Mouse (Mus musculus) spleen, postnatal 4 days (tissue): ENCODE results near the gene Slc25a39.

Experiments
- DNase-seq, 2 experiments: peaks; one replicate each; pipeline ENCODE4 v3.0.0; 2022; ENCODE audit warnings: low spot score in 2 of 2

Slc25a39 gene

DNA sequence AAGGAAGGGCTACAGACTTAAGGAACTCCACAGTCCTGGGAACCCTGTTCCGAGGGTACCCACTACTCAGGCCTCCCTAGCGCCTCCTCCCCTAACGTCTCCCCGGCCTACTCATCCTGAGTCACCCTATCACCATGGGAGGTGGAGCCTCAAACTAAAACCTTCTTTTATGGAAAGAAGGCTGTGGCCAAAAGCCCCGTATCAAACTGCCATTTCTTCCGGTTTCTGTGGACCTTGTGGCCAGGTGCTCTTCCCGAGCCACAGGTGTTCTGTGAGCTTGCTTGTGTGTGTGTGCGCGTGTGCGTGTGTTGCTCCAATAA, 28.7 kb upstream of the Slc25a39 start:
- no peak for DNase-seq

DNA sequence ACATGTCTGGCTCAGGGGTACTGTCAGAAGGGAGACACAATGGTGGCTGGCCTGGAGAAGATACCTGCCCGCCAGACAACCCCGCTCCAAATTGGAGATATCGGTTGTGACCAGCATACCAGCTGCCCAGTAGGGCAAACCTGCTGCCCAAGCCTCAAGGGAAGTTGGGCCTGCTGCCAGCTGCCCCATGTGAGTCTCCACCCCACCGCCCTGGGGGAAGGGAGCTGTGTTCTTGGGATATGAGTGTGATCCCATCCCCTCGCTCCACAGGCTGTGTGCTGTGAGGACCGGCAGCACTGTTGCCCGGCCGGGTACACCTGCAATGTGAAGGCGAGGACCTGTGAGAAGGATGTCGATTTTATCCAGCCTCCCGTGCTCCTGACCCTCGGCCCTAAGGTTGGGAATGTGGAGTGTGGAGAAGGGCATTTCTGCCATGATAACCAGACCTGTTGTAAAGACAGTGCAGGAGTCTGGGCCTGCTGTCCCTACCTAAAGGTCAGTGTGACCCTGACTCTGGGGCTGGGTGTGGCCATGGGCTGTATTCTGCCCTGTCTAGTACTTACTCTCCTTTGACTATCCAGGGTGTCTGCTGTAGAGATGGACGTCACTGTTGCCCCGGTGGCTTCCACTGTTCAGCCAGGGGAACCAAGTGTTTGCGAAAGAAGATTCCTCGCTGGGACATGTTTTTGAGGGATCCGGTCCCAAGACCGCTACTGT, 28.2 kb upstream of the Slc25a39 start:
- no peak for DNase-seq

DNA sequence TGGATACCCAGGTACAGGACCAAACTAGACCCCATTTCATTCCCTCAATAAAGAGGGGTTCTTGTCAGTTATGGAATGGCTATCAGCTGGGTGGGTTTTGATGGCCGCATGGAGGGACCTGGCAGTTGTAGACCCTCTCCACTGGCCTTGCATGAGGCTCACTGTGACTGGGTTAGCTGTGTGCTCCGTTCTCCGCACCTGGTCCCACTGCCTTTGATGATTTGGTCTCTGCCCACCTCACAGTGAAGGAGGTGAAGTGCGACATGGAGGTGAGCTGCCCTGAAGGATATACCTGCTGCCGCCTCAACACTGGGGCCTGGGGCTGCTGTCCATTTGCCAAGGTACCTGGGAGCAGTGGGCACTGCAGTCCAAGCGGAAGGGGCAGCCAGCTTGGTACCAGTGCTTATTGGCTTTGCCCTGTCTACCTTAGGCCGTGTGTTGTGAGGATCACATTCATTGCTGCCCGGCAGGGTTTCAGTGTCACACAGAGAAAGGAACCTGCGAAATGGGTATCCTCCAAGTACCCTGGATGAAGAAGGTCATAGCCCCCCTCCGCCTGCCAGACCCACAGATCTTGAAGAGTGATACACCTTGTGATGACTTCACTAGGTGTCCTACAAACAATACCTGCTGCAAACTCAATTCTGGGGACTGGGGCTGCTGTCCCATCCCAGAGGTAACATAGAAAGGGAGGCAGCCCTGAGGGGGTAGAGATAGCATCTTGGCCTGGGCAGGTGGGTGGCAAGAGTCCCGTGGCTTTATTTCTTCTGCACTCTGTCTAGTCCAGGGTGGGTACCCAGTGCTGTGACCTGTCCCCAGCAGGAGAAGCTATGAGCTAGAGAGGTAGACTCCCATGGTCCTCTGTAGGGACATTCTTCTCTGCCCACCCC, 27.3 kb upstream of the Slc25a39 start:
- no peak for DNase-seq

DNA sequence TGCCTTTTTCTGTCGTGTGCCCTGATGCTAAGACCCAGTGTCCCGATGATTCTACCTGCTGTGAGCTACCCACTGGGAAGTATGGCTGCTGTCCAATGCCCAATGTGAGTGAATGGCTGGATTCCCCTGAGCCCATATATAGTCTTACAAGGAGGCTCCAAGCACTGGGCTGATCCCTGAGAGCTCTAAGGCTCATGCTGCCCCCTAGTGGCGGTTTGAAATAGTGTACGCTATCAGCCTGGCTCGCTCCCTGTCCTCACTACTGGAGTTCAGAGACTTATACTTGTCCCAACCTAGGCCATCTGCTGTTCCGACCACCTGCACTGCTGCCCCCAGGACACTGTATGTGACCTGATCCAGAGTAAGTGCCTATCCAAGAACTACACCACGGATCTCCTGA, 26.7 kb upstream of the Slc25a39 start:
- peak; percentile 86 to 96 for DNase-seq

DNA sequence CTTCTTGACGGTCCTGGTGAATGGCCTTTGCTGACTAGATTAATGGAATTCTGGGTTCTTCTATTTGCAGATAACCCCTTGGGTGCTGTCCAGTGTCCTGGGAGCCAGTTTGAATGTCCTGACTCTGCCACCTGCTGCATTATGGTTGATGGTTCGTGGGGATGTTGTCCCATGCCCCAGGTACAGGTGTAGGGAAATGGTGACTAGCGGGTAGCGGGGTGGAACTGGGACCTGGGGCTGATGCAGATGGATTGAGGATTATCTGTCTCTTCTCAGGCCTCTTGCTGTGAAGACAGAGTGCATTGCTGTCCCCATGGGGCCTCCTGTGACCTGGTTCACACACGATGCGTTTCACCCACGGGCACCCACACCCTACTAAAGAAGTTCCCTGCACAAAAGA, 26.1 kb upstream of the Slc25a39 start:
- no peak for DNase-seq

DNA sequence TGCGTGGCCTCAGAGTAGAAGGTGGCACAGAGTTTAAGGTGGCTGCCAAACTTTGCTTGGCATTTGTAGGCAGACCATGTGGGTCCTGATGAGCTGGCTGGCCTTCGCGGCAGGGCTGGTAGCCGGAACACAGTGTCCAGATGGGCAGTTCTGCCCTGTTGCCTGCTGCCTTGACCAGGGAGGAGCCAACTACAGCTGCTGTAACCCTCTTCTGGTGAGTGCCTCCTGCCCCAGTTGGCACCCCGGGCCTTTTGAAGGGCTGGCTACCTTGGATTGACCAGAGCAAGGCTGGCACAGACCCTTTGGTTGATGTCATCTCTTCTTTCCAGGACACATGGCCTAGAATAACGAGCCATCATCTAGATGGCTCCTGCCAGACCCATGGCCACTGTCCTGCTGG, 25.1 kb upstream of the Slc25a39 start:
- peak in 1 of 2 experiments; percentile 65 for DNase-seq

DNA sequence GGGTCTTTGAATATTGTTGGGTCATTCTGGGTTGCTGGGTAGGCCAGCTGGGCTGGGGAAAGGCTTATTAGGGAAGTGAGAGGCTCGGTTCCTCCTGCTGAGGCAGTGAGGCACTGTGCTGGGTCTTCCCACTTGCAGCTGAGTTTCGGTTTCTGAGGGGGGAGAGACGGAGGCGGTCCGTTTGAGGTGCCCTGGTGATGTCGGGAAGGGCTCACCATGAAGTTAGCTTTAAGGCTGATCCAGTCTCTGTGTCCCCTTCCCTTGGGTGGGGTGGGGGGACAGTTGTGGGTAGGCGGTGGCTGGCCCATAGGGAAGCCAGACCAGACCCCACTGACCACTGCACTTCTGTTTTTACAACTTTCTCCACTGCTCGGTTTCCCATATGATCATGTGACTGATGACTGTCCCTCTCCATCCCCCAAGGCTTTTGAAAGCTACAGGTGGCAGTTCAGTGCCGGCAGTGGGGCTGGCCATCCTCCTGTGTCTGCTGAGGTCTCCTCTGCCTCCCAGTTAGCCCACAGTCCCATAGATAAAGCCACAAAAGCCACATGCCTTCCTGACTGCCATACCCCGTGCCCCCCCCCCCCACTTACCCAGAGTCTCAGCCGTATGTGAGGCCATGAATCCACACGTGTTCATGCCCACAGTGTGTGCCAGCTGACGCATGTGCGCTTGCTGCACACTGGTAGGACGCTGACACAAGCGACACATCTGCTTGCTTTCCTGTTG, 24.5 kb upstream of the Slc25a39 start:
- peak; percentile 62 to 77 for DNase-seq

DNA sequence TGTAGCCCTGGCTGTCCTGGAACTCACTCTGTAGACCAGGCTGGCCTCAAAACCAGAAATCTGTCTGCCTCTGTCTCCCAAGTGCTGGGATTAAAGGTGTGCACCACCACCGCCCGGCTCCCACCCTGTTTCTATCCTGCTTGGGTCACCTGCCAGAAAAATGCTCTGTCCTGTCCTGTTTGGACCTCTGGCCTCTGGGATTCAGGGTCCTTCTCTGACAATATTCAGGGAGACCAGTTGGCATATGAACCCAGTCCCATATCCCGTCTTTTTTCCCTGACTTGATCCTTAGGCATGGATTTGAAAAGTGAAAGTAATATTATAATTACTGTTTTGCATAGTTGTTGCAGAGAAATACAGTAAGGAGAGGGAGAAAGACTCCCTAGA, 24.0 kb upstream of the Slc25a39 start:
- DNase-seq, result no peak

DNA sequence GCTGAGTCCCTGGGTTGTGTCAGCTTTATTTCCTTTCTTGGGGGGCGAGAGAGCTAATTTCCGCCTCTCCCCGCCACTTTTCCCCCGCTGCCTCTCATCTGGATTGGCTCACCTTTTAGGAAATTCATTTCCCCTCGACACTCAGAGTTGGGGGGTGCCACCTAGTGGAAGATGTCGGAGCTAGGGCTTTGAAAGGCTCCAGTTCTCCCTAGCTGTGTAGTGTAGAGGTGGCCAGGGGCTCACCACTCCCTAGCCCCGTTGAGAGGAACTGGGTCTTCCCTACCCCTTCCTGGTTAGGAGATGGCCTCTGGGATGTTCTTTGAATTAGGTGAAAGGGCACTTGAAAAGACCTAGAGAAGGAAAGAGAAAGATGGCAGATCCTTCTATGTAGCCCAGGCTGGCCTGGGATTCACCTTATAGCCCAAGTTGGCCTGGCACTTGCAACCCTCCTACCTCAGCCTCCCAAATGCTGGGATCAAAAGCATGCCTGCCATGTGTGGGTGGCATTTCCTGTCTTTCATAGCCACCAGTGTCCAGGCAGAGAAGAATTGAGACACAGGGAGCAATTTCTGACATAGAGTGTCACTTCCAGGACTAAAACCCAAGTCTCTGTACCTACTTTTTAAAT, 23.4 kb upstream of the Slc25a39 start:
- DNase-seq, result peak; percentile 80 to 89

DNA sequence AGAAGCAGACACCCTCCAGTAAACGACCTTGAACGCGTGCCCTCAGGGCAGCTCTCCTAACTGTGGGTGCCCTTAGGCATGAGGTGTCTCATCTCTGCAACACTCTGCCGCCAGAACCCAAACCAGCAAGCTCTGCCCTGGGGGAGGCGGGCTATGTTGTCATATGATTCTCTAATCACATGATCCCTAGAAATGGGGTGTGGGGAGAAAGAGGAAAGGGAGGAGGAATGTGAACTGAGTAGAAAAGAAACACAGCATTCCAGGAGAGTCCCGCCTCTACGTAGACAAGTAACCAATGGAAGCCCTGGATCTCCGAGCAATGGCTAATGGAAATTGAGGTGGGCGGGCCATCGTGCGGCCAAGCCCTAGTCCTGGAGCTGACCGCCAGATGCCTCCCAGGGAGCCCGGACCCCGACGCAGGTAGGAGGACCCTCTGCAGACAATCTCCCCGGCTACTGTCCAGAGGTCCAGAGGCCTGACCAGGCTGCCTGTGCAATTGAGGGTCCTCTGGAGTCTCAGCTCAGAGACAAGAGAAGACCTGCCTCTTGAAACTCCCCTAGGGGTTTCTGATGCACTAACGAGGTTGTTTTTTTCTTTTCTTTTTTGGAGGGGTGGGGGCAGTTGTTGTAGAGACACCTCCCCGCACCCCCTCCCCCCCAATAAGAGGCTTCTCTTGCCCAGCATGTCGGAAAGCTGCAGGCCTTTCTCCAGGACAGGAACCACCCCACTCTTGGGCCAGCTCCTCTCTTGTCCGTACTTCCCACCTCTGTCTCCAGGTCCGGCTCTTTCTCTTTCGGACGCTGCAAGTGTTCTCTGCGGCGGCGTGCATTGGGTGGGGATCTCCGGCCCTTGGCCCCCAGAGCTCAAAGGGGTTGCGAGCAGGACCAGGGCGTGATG, 22.6 kb upstream of the Slc25a39 start, which contains the start of gene Grn:
Grn (plus strand) TSS at position 195 of the 897 bp plus-strand sequence.
- DNase-seq, result peak; percentile 82 to 87

DNA sequence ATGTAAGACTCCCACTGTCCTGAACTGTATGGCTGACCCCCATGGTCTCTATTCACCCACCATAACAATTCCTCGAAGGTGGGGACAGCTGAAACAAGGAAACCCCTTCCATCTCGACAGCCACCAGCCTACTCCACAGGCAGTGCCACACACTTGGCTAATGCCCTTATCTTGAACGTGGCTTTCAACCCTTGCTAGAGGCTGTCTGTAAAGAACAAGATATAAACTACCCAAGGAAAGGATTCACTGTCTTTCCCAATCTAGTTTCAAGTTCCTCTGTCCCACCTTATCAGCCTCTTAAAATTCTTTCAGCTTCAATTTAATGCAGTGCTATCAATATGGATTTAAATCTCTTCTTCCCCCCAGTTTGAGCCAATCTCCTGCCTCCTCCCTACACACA, 21.8 kb upstream of the Slc25a39 start:
- DNase-seq, result no peak

DNA sequence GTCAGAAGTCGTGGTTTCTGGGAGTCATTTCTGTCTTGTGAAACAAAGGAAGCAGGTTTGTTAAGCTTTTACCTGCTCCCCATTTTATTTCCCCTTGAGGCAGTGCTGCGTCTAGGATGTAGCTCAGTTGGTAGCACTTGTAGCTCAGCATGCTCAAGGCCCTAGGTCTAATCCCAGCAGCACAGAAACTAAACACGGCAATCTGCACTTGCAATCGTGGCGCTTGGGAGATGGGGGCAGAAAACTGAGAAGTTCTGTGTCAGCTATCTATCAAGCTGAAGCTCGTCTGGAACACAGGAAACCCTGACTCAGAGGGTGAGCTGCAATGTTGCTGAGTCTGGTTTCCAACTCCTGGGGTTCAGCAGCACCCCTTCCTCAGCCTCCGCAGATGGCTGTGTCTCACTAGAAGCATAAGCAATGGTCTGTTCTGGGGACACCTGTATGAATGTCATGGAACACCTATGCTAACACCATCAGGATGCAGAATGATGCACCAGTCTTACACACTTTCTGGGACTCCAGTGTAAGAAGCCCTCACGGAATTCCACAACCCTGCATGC, 21.3 kb upstream of the Slc25a39 start:
- DNase-seq, result no peak

DNA sequence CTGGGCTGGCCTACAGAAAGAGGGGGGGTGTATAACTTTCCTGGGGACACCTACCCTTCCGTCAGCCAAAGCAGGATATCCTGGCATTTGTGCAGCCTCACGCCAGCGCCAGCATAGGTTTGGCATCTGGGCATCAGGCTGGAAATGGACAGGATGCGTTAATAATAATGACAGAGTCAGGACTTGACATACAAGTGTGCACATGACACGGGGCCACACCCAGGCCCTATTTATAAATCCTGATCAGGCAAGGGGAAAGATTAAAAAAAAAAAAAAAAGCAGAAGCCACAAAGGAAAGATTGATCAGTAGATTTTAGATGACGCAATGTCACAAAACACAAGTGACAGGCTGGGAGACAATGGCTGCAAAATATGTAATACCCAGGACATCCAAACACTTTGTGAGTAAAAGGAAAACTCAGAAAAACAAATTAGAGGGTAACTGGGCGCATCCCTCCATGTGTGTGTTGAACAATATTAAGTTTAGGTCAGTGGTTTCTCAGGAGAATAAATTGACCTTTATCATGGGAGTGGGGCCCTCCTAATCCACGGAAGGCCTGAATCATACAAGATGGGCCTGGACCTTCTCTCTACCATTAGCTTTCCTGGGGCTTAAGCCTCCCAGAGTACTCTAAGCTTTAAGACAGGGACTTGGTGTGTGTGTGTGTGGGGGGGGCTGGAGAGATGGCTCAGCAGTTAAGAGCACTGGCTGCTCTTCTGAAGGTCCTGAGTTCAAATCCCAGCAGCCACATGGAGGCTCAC, 18.0 kb upstream of the Slc25a39 start:
- DNase-seq, result no peak

DNA sequence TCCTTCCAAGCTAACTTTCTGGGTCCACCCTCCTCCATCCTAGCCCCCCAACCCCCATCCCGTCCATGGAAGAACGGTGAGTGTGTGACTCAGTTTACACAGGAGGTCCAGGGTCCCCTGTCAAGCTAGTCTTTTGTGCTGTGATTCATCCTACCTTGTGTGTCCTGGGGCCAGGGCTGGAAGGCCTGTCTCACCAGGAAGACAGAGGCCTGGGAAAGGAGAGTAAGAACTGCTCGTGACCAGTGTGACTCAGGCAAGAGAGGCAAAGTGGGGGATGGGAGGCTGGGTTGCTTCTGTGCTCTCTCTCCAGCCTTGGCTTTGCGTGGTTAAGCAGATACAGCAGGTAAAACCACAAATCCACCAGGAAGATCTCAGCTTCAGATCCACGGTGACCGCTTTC, 16.9 kb upstream of the Slc25a39 start:
- DNase-seq, result no peak

DNA sequence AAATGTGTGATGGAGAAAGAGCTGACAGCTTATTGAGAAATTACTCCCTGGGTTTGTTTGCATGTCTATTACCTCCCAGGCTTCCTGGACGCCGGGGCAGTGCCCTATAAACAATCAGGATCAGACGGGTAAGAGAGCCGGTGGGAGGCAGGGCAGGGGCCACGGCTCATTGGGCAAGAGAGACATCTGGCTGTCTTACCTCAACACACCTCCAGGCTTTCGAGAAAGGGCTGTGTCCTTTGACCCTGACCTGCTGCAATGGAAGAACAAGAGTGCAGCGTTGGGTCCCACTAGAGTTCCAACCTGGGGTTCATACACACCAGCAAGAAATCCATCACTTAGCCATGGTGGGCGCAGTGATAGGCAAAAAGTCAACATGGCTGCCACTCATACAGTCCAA, 13.8 kb upstream of the Slc25a39 start:
- DNase-seq, result no peak

DNA sequence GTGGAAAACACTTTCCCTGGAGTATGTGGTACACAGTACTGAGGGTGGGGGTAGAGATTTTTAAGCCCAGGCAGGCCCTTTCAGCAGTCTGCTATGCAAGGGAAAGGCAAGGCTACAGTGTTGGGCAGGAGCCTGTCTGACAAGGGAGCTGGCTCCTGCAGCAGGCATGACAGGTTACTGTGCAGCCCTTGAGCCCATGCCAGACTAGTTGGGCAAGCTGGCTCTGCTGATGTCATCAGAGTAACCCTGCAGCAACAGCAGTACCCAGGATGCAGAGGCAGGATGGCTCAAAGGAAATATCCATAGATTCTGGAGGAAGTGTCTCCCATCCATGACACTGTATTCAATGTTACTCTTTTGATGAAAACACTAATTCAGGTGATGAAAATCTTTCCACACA, 11.1 kb upstream of the Slc25a39 start:
- no peak for DNase-seq

DNA sequence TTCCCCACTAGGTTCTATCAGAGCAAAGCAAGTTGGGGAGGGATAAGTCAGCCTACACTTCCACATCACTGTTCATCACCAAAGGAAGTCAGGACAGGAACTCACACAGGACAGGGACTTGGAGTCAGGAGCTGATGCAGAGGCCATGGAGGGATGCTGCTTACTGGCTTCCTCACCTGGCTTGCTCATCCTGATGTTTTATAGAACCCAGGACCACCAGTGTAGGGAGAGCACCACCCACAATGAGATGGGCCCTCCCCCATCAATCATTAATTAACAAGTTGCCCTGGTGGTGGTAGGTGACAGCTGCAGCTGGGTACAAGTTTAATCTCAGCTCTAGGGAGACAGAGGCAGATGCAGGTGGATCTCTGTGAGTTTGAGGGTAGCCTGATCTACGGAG, 9.4 kb upstream of the Slc25a39 start:
- DNase-seq, result no peak

DNA sequence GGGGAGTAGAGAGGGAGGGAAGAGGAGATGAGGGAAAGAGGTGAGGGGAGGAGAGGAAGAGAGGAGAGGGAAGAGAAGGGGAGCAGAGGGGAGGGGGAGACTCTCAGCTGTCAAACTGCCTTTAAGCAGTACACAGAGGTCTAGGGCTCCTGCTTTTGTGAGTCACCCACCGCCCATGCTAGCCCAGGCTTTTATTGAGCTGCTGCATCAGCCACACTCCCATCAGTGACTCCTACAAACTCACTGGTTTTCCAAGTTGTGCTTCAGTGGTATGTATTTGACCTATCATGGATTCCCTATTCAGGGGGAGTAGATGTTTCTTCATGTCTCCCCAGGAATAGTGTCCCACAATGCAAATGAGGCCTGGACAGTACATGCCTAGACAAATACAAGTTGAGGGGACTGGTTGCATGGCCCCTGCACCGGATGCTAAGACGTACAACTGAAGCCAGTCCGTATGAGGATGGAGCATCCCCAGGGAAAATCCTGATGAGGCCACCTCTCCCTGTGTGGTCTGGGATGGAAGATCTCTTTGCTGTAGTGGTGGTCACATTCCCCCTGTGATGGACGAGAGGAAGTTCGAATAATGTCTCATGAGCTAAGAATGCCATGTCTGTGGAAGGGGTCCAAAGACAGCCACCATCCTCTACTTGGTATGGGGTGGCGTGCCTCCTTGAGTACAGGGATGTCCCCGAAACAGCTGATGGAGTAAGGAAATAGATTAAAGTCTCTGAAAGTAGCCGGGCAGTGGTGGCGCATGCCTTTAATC, 7.5 kb upstream of the Slc25a39 start:
- DNase-seq, result no peak

DNA sequence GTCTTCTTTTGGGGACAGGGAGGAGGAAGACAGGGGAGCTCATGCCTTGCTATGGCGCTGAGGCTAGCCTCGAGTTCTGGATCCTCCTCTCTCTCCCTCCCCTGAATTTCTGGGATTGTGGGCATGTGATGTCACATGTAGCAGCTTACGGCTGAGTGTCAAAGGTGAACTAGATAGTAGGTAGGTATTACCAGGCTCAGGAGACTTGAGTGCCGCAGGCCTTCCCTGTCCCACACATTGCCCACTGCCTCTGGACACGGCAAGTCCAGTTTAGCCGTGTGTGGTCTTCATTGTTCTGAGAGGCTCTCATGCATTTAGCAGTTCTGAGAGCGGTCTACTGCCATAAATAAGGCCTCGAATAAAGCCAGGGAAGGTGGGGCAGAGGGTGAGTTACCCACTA, 5.3 kb upstream of the Slc25a39 start:
- no peak for DNase-seq
